Mouse (Mus musculus): ENCODE measurements around the gene Slc38a3. TPM values are rescaled to one million over a fixed set of nuclear protein-coding genes. Genes with fewer than 3 reads are reported as not detected.

The Slc38a3 gene
- 7.5 and 9.4 TPM in 2 replicates for polyA plus RNA-seq (2012; rRNA removed)

GRCm38 (mm10) chr9:107669480-107669945 lies at the start of gene Slc38a3:
TSS of gene Slc38a3 (minus strand) at chr9:107669530.

GRCm38 (mm10) chr9:107709697-107710483 lies 40.6 kb upstream of the Slc38a3 start, which contains the start of gene Sema3f:
TSS of gene Sema3f (minus strand) at chr9:107710475.

GRCm38 (mm10) chr9:107679501-107679900 lies 10.2 kb upstream of the Slc38a3 start, which contains the start of gene Gnat1:
TSS of gene Gnat1 (minus strand) at chr9:107679712.

GRCm38 (mm10) chr9:107635279-107636028 lies 33.9 kb downstream of the Slc38a3 start, which contains the start of gene Gnai2:
TSS of gene Gnai2 (minus strand) at chr9:107635367.

GRCm38 (mm10) chr9:107608741-107609432 lies 60.4 kb downstream of the Slc38a3 start, which contains the start of gene Sema3b:
TSS of gene Sema3b (minus strand) at chr9:107609229.

Other genes with a start within 250 kb of the Slc38a3 start
- 32.7 and 37.1 TPM in 2 replicates for gene Tmem115, start 135.6 kb downstream of the Slc38a3 start, polyA plus RNA-seq (2012; rRNA removed)
- gene Cyb561d2, start 127.3 kb downstream of the Slc38a3 start, polyA plus RNA-seq (2012; rRNA removed): 25.6 and 37.6 TPM in 2 replicates
- gene Nprl2, start 127.3 kb downstream of the Slc38a3 start, polyA plus RNA-seq (2012; rRNA removed): 14.9 and 16.0 TPM in 2 replicates
- gene Zmynd10, start 122.2 kb downstream of the Slc38a3 start, polyA plus RNA-seq (2012; rRNA removed): 1.4 and 1.6 TPM in 2 replicates
- 6.2 and 7.0 TPM in 2 replicates for gene Rassf1, start 118.0 kb downstream of the Slc38a3 start, polyA plus RNA-seq (2012; rRNA removed)
- 33.1 and 49.5 TPM in 2 replicates for gene Tusc2, start 106.3 kb downstream of the Slc38a3 start, polyA plus RNA-seq (2012; rRNA removed)
- gene Hyal2, start 101.6 kb downstream of the Slc38a3 start, polyA plus RNA-seq (2012; rRNA removed): 32.6 and 36.0 TPM in 2 replicates
- gene Hyal1, start 92.6 kb downstream of the Slc38a3 start, polyA plus RNA-seq (2012; rRNA removed): 3.7 and 3.8 TPM in 2 replicates
- 47.1 and 49.7 TPM in 2 replicates for gene Naa80, start 90.6 kb downstream of the Slc38a3 start, polyA plus RNA-seq (2012; rRNA removed)
- 0.41 and 0.94 TPM in 2 replicates for gene Hyal3, start 88.7 kb downstream of the Slc38a3 start, polyA plus RNA-seq (2012; rRNA removed)
- 36.5 and 38.2 TPM in 2 replicates for gene Ifrd2, start 81.9 kb downstream of the Slc38a3 start, polyA plus RNA-seq (2012; rRNA removed)
- 22.4 and 24.1 TPM in 2 replicates for gene Sema3b, start 60.3 kb downstream of the Slc38a3 start, polyA plus RNA-seq (2012; rRNA removed)
- 139 and 164 TPM in 2 replicates for gene Gnai2, start 34.2 kb downstream of the Slc38a3 start, polyA plus RNA-seq (2012; rRNA removed)
- gene Gnat1, start 10.2 kb upstream of the Slc38a3 start, polyA plus RNA-seq (2012; rRNA removed): 0.08 and 0.12 TPM in 2 replicates
- 78.9 and 92.8 TPM in 2 replicates for gene Sema3f, start 40.9 kb upstream of the Slc38a3 start, polyA plus RNA-seq (2012; rRNA removed)
- gene Rbm5, start 101.5 kb upstream of the Slc38a3 start, polyA plus RNA-seq (2012; rRNA removed): 18.1 and 30.1 TPM in 2 replicates
- 4.0 and 5.3 TPM in 2 replicates for gene Rbm6, start 203.7 kb upstream of the Slc38a3 start, polyA plus RNA-seq (2012; rRNA removed)
- 38.1 and 50.7 TPM in 2 replicates for gene Mon1a, start 218.6 kb upstream of the Slc38a3 start, polyA plus RNA-seq (2012; rRNA removed)
- 78.7 and 86.7 TPM in 2 replicates for gene Mst1r, start 237.3 kb upstream of the Slc38a3 start, polyA plus RNA-seq (2012; rRNA removed)